Mouse (Mus musculus): ENCODE data around the gene Enpep. TPM values are rescaled to one million over a fixed set of nuclear protein-coding genes. Genes with fewer than 3 reads are reported as not detected.

The Enpep gene
- polyA plus RNA-seq, 1 experiment from 2014 or later: 1.7 TPM

DNA sequence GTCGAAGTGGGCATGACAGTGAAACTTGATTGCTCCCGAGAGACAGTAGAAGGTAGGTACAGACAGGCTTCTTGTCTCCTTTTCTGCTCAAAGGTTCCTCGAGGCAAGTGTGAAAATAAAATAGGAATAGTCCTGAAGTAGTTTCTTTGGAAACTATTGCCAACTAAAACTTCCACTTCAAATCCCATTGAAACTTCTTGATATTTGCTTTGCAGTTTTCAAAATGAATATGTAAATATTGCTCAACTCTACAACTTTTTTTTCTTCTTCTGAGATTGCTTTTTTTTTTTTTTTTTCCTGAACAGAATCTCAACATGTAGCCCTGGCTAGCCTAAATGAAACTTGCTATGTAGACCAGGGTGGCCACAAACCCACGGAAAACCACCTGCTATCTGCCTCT is 21.4 kb upstream of the Enpep start:
- 82% methylated on average over 4 of the region's 4 CpGs for WGBS
- no peaks in the 10 kb centered on the region for H3K9me3 ChIP-seq (ENCODE audit: control insufficient read depth, low read length)

DNA sequence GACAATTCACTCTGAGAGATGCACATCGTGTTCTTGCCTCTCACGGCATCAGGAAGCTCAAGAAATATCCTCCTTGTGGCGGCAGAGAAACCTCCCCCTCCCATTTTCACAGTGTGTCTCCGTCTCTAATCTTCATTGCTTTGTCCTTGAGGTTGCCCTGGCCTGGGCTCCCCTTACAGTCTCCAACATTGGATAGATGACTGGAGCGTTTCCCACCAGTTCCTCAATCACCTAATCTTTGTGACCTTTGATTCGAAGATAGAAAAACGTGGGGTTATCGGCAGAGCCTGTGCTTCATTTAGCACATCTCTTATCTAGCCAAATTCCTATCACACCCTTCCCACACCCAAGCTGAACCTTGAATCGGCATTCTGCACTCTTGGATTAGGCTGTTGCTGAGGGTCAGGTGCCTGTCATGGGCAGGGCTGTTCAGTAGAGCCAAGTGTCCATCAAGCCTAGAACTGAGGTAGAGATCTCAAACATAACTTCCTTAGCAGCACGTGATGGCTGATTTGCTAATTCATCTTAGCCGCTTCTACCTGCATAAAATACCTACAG is 18.9 kb upstream of the Enpep start:
- Histone ChIP-seq H3K27me3 (ENCODE audit: control insufficient read depth, insufficient read depth, low read length) (no peaks in the 10 kb centered on the region), H3K27ac (ENCODE audit: low read depth, low read length) (no peak overlapping the region), H3K4me1 (ENCODE audit: control insufficient read depth, insufficient read depth, low read length) (no peaks in the 10 kb centered on the region), H3K4me3 (ENCODE audit: low read depth, low read length) (no peak overlapping the region), H3K36me3 (ENCODE audit: control insufficient read depth, insufficient read depth, low read length) (no peaks in the 10 kb centered on the region), H3K9me3 (ENCODE audit: control insufficient read depth, low read length) (no peaks in the 10 kb centered on the region), H3K4me2 (ENCODE audit: low read depth, low read length) (no peak overlapping the region), H3K9ac (replicated peaks; ENCODE audit: low read depth, low read length) (no peak overlapping the region)
- ATAC-seq (ENCODE audit: low read depth): no peak
- WGBS: 86% methylated on average over 11 of the region's 11 CpGs

More for the DNA sequence above, 21.4 kb upstream of the Enpep start:
- H3K27me3 ChIP-seq (ENCODE audit: control insufficient read depth, insufficient read depth, low read length): no peaks in the 10 kb centered on the region
- no peak overlapping the region for H3K4me2 ChIP-seq (ENCODE audit: low read depth, low read length)
- no peak overlapping the region for H3K4me3 ChIP-seq (ENCODE audit: low read depth, low read length)
- H3K36me3 ChIP-seq (ENCODE audit: control insufficient read depth, insufficient read depth, low read length): no peaks in the 10 kb centered on the region
- no peak overlapping the region for H3K27ac ChIP-seq (ENCODE audit: low read depth, low read length)
- no peaks in the 10 kb centered on the region for H3K4me1 ChIP-seq (ENCODE audit: control insufficient read depth, insufficient read depth, low read length)
- ATAC-seq (ENCODE audit: low read depth): no peak
- H3K9ac ChIP-seq (replicated peaks; ENCODE audit: low read depth, low read length): no peak overlapping the region

DNA sequence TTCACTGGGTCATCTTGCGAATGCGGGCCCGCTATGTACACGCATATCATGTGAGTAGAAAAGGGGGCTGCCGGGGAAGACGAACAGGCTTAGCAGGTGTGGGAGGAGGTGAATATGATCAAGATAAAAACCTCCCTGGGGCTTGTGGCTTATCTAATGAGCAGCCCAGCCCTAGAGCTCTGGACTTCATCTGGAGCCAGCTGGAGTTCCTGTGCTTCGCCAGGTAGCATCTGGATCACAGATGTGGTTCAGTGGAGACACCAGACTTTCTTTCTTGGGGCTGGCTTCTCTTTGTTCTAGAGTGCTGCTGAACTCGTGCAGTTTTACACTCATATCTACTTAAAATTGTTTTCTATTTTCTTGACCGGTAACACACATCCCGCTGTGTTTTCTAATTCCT is 14.8 kb upstream of the Enpep start:
- Histone ChIP-seq H3K27me3 (ENCODE audit: control insufficient read depth, insufficient read depth, low read length) (no peaks in the 10 kb centered on the region), H3K36me3 (ENCODE audit: control insufficient read depth, insufficient read depth, low read length) (no peaks in the 10 kb centered on the region)
- 75% methylated on average over 10 of the region's 10 CpGs for whole genome bisulfite sequencing

DNA sequence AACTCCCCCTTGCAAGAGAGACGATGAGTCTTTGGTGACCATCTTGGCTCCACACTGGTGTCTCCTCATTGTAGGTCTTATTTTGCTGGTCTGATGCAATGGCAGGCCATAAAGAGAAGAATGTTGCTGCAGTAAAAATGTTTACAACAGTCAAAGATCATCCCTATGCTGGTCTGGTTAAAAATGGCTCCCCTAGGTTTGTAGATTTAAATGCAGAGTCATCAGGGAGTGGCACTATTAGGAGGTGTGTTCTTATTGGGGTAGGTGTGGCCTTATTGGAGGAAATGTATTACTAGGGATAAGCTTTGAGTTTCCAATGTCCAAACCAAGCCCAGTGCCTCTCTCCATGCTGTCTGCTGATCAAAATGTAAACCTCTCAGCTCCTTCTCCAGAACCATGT is 10.2 kb upstream of the Enpep start:
- ATAC-seq (ENCODE audit: low read depth): no peak
- WGBS: 86% methylated on average over 1 of the region's 1 CpGs

More for the DNA sequence above, 14.8 kb upstream of the Enpep start:
- Histone ChIP-seq H3K4me3 (ENCODE audit: low read depth, low read length) (no peak overlapping the region), H3K27ac (ENCODE audit: low read depth, low read length) (no peak overlapping the region), H3K9me3 (ENCODE audit: control insufficient read depth, low read length) (no peaks in the 10 kb centered on the region), H3K9ac (replicated peaks; ENCODE audit: low read depth, low read length) (no peak overlapping the region), H3K4me1 (ENCODE audit: control insufficient read depth, insufficient read depth, low read length) (no peaks in the 10 kb centered on the region), H3K4me2 (ENCODE audit: low read depth, low read length) (no peak overlapping the region)
- ATAC-seq (ENCODE audit: low read depth): no peak

DNA sequence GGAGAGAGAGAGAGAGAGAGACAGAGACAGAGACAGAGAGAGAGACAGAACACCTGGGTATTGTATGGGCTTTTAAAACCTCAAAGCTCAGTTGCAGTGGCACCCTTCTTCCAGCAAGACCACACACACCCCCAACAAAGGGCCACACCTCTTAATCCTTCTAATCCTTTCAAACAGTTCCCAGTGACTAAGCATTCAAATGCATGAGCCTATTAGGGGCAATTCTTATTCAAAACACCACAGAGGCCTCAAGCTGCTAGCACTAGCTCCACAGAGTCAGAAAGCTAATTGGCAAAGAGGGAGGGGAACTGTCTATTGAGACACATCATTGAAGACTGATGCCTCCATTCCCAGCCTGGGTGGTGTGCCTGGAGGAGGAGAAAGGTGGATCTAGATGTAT is 8.5 kb upstream of the Enpep start:
- Histone ChIP-seq H3K9me3 (ENCODE audit: control insufficient read depth, low read length) (no peaks in the 10 kb centered on the region), H3K4me3 (ENCODE audit: low read depth, low read length) (no peak overlapping the region), H3K4me1 (ENCODE audit: control insufficient read depth, insufficient read depth, low read length) (no peaks in the 10 kb centered on the region), H3K4me2 (ENCODE audit: low read depth, low read length) (no peak overlapping the region), H3K27me3 (ENCODE audit: control insufficient read depth, insufficient read depth, low read length) (no peaks in the 10 kb centered on the region), H3K9ac (replicated peaks; ENCODE audit: low read depth, low read length) (no peak overlapping the region), H3K36me3 (ENCODE audit: control insufficient read depth, insufficient read depth, low read length) (no peaks in the 10 kb centered on the region), H3K27ac (ENCODE audit: low read depth, low read length) (no peak overlapping the region)
- ATAC-seq (ENCODE audit: low read depth): no peak

More for the DNA sequence above, 10.2 kb upstream of the Enpep start:
- no peak overlapping the region for H3K27ac ChIP-seq (ENCODE audit: low read depth, low read length)
- H3K4me1 ChIP-seq (ENCODE audit: control insufficient read depth, insufficient read depth, low read length): no peaks in the 10 kb centered on the region
- H3K9ac ChIP-seq (replicated peaks; ENCODE audit: low read depth, low read length): no peak overlapping the region
- H3K4me3 ChIP-seq (ENCODE audit: low read depth, low read length): no peak overlapping the region
- H3K4me2 ChIP-seq (ENCODE audit: low read depth, low read length): no peak overlapping the region
- no peaks in the 10 kb centered on the region for H3K36me3 ChIP-seq (ENCODE audit: control insufficient read depth, insufficient read depth, low read length)
- H3K27me3 ChIP-seq (ENCODE audit: control insufficient read depth, insufficient read depth, low read length): no peaks in the 10 kb centered on the region
- no peaks in the 10 kb centered on the region for H3K9me3 ChIP-seq (ENCODE audit: control insufficient read depth, low read length)

DNA sequence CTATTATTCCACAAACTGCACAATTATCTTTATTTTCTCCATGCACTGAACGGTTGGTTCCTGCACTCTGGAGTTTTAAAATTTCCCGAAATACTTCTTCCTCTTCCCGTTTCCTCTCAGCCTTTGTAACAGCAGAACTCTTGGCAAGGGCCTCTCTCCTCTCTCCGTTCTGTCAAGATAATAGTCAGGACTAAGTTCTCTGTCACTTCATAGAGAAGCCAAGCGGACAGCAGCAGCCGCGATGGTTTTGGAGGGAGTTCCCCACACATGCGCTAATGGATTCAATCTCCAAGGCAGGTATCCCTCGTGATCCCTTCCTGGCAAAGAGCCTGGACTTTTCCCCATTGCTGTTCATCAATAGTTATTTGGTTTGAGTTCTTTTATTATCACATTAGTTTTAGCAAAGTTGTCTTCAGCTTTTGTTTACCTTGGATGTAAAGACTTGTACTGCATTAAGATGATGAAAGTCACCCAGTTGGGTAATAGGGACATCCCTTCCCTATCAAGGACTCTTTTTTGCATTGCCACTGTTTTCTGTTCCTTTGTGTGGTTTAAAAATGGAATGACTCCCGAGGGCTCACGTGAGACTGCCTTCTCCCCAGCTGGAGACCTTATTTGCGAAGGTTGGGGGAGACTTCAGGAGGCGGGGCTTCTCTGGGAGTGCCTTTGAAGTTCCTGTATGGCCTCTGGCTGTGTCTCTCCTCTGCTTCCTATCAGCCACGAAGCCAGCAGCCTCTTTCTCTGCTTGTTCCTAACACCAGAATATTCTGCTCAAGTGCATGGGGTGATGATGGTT is 6.0 kb upstream of the Enpep start:
- no peak overlapping the region for H3K9ac ChIP-seq (replicated peaks; ENCODE audit: low read depth, low read length)
- H3K27me3 ChIP-seq (ENCODE audit: control insufficient read depth, insufficient read depth, low read length): no peaks in the 10 kb centered on the region
- no peaks in the 10 kb centered on the region for H3K9me3 ChIP-seq (ENCODE audit: control insufficient read depth, low read length)
- WGBS: 43% methylated on average over 14 of the region's 14 CpGs
- H3K4me3 ChIP-seq (ENCODE audit: low read depth, low read length): no peak overlapping the region
- H3K27ac ChIP-seq (ENCODE audit: low read depth, low read length): no peak overlapping the region
- no peaks in the 10 kb centered on the region for H3K4me1 ChIP-seq (ENCODE audit: control insufficient read depth, insufficient read depth, low read length)
- no peak overlapping the region for H3K4me2 ChIP-seq (ENCODE audit: low read depth, low read length)
- ATAC-seq (ENCODE audit: low read depth): no peak
- H3K36me3 ChIP-seq (ENCODE audit: control insufficient read depth, insufficient read depth, low read length): no peaks in the 10 kb centered on the region

DNA sequence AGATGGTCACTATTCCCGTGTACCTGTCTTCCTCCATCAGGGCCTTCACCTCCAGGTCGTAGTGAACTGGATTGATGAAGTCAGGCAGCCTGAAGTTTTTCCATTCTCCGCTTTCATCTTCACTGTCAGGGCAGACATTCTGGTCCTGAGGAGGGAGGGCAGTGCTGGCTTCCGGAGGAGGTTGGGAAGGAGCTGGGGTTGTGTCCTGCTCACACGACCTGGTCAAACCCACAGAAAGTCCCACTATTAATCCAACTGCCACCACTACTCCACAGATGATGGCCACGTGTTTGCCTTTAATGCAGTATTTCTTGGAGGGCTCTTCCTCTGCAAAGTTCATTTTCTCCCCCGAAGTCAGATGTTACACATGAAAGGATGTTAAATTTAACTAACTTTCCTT is 378 bp downstream of the Enpep start:
- H3K27ac ChIP-seq (ENCODE audit: low read depth, low read length): no peak overlapping the region
- no peak overlapping the region for H3K9ac ChIP-seq (replicated peaks; ENCODE audit: low read depth, low read length)
- H3K9me3 ChIP-seq (ENCODE audit: control insufficient read depth, low read length): no peaks in the 10 kb centered on the region
- H3K4me1 ChIP-seq (ENCODE audit: control insufficient read depth, insufficient read depth, low read length): no peaks in the 10 kb centered on the region
- H3K4me2 ChIP-seq (ENCODE audit: low read depth, low read length): no peak overlapping the region
- no peaks in the 10 kb centered on the region for H3K27me3 ChIP-seq (ENCODE audit: control insufficient read depth, insufficient read depth, low read length)
- ATAC-seq (ENCODE audit: low read depth): no peak
- H3K36me3 ChIP-seq (ENCODE audit: control insufficient read depth, insufficient read depth, low read length): no peaks in the 10 kb centered on the region
- H3K4me3 ChIP-seq (ENCODE audit: low read depth, low read length): no peak overlapping the region
- WGBS: 76% methylated on average over 7 of the region's 7 CpGs

DNA sequence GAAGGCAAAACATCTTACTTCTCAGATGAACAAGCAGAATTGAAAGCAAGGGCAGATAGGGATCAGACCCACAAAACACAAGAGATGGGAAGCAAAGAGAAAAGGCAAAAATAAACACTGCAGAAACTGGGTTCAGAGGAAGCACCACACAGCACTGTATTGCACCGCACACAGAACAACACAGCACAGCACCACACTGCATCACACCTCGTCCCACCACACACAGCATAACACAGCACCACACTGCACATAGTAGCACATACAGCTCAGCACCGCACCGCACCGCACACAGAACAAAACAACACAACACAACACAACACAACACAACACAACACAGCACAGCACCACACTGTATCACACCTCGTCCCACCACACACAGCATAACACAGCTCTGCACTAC is 1.1 kb downstream of the Enpep start:
- H3K9me3 ChIP-seq (ENCODE audit: control insufficient read depth, low read length): no peaks in the 10 kb centered on the region
- H3K9ac ChIP-seq (replicated peaks; ENCODE audit: low read depth, low read length): no peak overlapping the region
- H3K27me3 ChIP-seq (ENCODE audit: control insufficient read depth, insufficient read depth, low read length): no peaks in the 10 kb centered on the region
- no peak overlapping the region for H3K4me3 ChIP-seq (ENCODE audit: low read depth, low read length)
- 97% methylated on average over 6 of the region's 6 CpGs for WGBS
- ATAC-seq (ENCODE audit: low read depth): no peak
- no peak overlapping the region for H3K4me2 ChIP-seq (ENCODE audit: low read depth, low read length)
- H3K4me1 ChIP-seq (ENCODE audit: control insufficient read depth, insufficient read depth, low read length): no peaks in the 10 kb centered on the region
- no peak overlapping the region for H3K27ac ChIP-seq (ENCODE audit: low read depth, low read length)
- H3K36me3 ChIP-seq (ENCODE audit: control insufficient read depth, insufficient read depth, low read length): no peaks in the 10 kb centered on the region

DNA sequence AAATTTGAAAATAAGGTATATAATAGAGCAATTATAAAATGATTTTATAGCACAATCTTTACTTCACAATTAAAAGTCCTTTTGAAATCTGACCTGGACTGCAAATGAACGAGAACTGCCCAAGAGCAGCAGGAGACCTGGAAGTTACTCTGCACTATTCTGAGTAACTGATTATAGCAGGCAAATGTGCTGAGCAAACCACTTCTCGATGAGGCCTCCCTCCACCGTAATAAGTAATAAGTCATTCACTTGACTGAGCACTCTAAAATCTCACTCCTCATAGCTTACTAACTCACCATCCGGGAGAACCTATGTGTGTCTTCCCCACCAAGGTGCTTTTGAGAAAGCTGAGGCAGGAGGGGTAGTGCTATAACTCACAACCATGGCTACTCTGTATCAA is 4.5 kb downstream of the Enpep start:
- Histone ChIP-seq H3K36me3 (ENCODE audit: control insufficient read depth, insufficient read depth, low read length) (no peaks in the 10 kb centered on the region), H3K4me1 (ENCODE audit: control insufficient read depth, insufficient read depth, low read length) (no peaks in the 10 kb centered on the region), H3K27ac (ENCODE audit: low read depth, low read length) (no peak overlapping the region), H3K9ac (replicated peaks; ENCODE audit: low read depth, low read length) (no peak overlapping the region), H3K4me2 (ENCODE audit: low read depth, low read length) (no peak overlapping the region), H3K27me3 (ENCODE audit: control insufficient read depth, insufficient read depth, low read length) (no peaks in the 10 kb centered on the region), H3K9me3 (ENCODE audit: control insufficient read depth, low read length) (no peaks in the 10 kb centered on the region), H3K4me3 (ENCODE audit: low read depth, low read length) (no peak overlapping the region)
- no peak for ATAC-seq (ENCODE audit: low read depth)
- WGBS: 81% methylated on average over 4 of the region's 4 CpGs
